Mouse (Mus musculus) CD4-positive, CD25-positive, alpha-beta regulatory T cell, adult 9 weeks (primary cell): ENCODE data around the gene Olfr851. TPM values are rescaled to one million over a fixed set of nuclear protein-coding genes. Genes with fewer than 3 reads are reported as not detected.

ENCODE experiments used
- polyA plus RNA-seq: library from polyadenylated mRNA; unstranded; fragments of 100-300 nt; shearing (Covaris generic); gene quantifications from one replicate; pipeline ENCODE4 v1.2.1, GENCODE M21; 2017

Olfr851 gene
- polyA plus RNA-seq, result not detected

DNA sequence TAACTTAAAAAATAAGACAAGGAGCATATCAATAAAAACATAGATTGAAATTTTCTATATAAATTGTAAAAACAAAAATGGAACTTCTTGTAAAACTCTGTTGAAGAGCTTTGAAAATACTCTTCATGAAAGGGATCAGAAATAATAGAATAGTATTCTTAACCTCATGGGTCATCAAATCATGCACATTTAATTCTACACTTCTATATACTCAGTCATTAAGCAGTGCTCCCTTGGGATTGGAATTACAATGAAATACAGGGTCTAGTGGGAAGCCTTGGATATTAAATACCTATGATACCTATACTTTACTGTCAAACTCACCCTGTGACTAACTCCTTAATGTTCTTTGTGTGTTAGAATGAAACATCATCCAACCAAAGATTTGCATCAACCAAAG is at the start of gene Olfr851:
Gene Olfr851 (plus strand): TSS at position 301 of the 400 bp plus-strand sequence.

DNA sequence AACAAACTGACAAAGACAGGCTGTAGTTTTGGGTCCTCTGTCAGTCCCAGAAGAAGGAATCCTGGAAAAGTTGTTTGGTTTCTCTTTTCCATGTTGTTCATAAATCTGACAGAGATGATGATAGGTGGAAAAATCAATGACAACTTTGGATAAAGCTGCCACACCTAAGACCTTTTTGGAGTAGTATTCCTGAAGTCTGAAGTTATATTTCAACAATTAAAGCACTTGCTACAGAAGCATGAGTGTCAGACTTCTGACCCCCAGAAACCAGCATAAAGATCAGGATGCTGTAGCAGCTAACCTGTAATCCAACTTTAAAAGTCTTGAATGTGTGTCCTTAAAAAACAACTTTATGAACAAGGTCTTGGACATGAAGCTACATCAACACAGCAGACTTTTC is 14.9 kb upstream of the Olfr851 start, which contains the start of gene Olfr850:
Gene Olfr850 (minus strand): TSS at position 101 of the 400 bp plus-strand sequence.

DNA sequence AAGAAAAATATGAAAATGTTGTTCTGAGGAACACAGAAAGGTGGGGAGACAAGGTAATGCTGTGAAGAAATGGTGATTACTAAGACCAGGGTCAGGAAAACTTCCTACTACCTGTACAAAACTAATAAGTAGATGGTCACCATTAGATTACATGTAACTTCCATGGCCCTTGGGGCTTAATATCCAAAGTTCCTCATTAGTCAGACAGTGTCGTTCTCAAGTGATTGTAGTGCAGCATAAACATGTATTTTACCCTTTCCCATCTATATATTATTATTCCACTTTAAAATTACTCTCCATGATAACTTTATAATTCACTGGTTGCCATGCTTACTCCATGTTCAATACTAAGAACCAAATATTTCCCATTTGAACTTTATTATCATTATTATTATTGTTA is 47.9 kb downstream of the Olfr851 start, which contains the start of gene Olfr853:
Gene Olfr853 (minus strand): TSS at position 101 of the 400 bp plus-strand sequence.

Other genes with a start within 250 kb of the Olfr851 start
- gene Olfr843, start 241.3 kb upstream of the Olfr851 start, polyA plus RNA-seq, result not detected
- gene Olfr844, start 176.9 kb upstream of the Olfr851 start, polyA plus RNA-seq, result not detected
- gene Olfr845, start 156.8 kb upstream of the Olfr851 start, polyA plus RNA-seq, result not detected
- gene Olfr846, start 129.3 kb upstream of the Olfr851 start, polyA plus RNA-seq, result not detected
- not detected for gene Olfr847, start 114.6 kb upstream of the Olfr851 start, polyA plus RNA-seq
- not detected for gene Olfr849, start 53.0 kb upstream of the Olfr851 start, polyA plus RNA-seq
- not detected for gene Olfr850, start 15.0 kb upstream of the Olfr851 start, polyA plus RNA-seq
- not detected for gene Olfr853, start 47.8 kb downstream of the Olfr851 start, polyA plus RNA-seq
- gene Olfr854, start 74.1 kb downstream of the Olfr851 start, polyA plus RNA-seq, result not detected
- not detected for gene Olfr855, start 89.3 kb downstream of the Olfr851 start, polyA plus RNA-seq
- gene Zfp317, start 128.8 kb downstream of the Olfr851 start, polyA plus RNA-seq, result 39.7 TPM
- gene Olfr857, start 216.1 kb downstream of the Olfr851 start, polyA plus RNA-seq, result not detected